21 mouse cellular contexts compared by ENCODE assay signal in genomic region chr14:34884611-34885010, GRCm38 (mm10).
DNase-seq lines count a peak whose midpoint lies in the region.
"Had no signal": no experiment of that assay in that cellular context is flagged by ENCODE, and none has a peak within 500 bp of the region (broad histone marks: within the 10 kb centered on the region; RNA-seq: fewer than 3 reads in every experiment).

No protein-coding gene starts in this region.

- DNase-seq in frontal cortex, adult 2 months (ENCODE audit: extremely low spot score in 1 of 2, low spot score in 1 of 2): peak; percentile 49 to 62
- DNase-seq in frontal cortex, postnatal 14 days (ENCODE audit: low spot score in 2 of 2): no peak
- peak; percentile 70 for DNase-seq in layer of hippocampus, adult 9-11 months
- DNase-seq in layer of hippocampus, postnatal 10 days (ENCODE audit: low spot score in 2 of 2): no peak
- peak; percentile 59 for DNase-seq in right cerebral cortex, adult 18-20 months
- no peak for DNase-seq in right cerebral cortex, postnatal 14 days
- peak; percentile 84 for DNase-seq in brain, adult 2 months (ENCODE audit: low read depth, low spot score)
- DNase-seq in kidney, adult 11 months: no peak
- DNase-seq: adrenal gland, postnatal 10 days; adrenal gland, postnatal 36 days; B cell, adult 2 months; cerebellum, adult 11 months; cerebellum, adult 8-10 months; cerebellum, postnatal 10 days; cerebellum, postnatal 36 days; embryo, embryonic 11 days; gastrocnemius, postnatal 10 days; gastrocnemius, postnatal 36 days; heart, adult 2 months; heart, postnatal 14 days; heart, postnatal 4 days had no signal

Comparison
In these comparisons a context has a peak if more than half of its experiments do, and no peak if none do; other contexts are left out.
1. DNase-seq: peak in frontal cortex, adult 2 months (2 of 2), layer of hippocampus, adult 9-11 months (single experiment), right cerebral cortex, adult 18-20 months (single experiment) and brain, adult 2 months (single experiment); none in frontal cortex, postnatal 14 days (0 of 2), layer of hippocampus, postnatal 10 days (0 of 2), right cerebral cortex, postnatal 14 days (single experiment) and kidney, adult 11 months (single experiment).